In the genomic region with DNA sequence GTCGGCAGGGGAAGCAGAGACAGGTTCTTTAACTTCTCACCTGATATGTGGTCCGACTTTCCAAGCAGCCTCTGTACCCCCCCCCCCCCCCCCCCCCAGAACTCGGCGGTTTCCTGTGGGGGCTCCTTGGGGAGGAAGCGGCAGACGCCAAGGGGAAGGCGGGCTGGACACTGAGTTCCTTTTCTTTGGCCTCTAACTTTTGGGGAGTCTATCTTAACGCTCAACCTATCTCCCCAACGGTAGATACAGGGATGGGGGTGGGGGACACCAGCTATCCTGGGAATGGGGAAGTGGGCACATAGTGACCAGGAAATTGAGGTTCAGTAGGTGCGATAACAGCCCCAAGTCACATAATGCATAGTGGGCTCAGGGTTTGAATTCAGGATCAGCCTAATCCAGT, we compare ENCODE assay signal across 9 mouse cellular contexts. TPM values are rescaled to one million over a fixed set of nuclear protein-coding genes. Genes with fewer than 3 reads are reported as not detected.
DNase-seq lines count a peak whose midpoint lies in the region; ATAC-seq lines count a peak whose summit lies in the region.
"Had no signal": no experiment of that assay in that cellular context is flagged by ENCODE, and none has a peak within 500 bp of the region (broad histone marks: within the 10 kb centered on the region; RNA-seq: fewer than 3 reads in every experiment).

No protein-coding gene starts in this region.

- H3K36me3 ChIP-seq in heart, embryonic 16.5 days (ENCODE audit: control insufficient read depth, insufficient read depth) = no peaks in the 10 kb centered on the region
- no peaks in the 10 kb centered on the region for H3K36me3 ChIP-seq in hindbrain, embryonic 14.5 days (replicated peaks; ENCODE audit: control insufficient read depth, insufficient read depth)
- no peaks in the 10 kb centered on the region for H3K36me3 ChIP-seq in midbrain, embryonic 12.5 days
- H3K36me3 ChIP-seq: G1E had no signal

- H3K4me3 ChIP-seq in heart, embryonic 16.5 days (ENCODE audit: low read length) = peak overlapping the region; percentile 62
- H3K4me3 ChIP-seq in hindbrain, embryonic 14.5 days (replicated peaks; ENCODE audit: low read length) = peak overlapping the region; percentile 28
- peak overlapping the region; percentile 39 for H3K4me3 ChIP-seq in midbrain, embryonic 12.5 days

- intact Hi-C loops in heart, postnatal 25 days (cut with DNase I) = no loop called here

- H3K27me3 ChIP-seq in heart, embryonic 16.5 days (ENCODE audit: control insufficient read depth, insufficient read depth, low read length) = peaks cover 3% of the 10 kb centered on the region; the same call in 1 of the 2 replicates
- 0 out of 2 replicates have a peak, but pooled peaks cover 11% of the 10 kb centered on the region for H3K27me3 ChIP-seq in hindbrain, embryonic 14.5 days (ENCODE audit: control insufficient read depth, insufficient read depth, low read length)
- H3K27me3 ChIP-seq in midbrain, embryonic 12.5 days = peaks cover 39% of the 10 kb centered on the region

- no peaks in the 10 kb centered on the region for H3K9me3 ChIP-seq in heart, embryonic 16.5 days (replicated peaks; ENCODE audit: control insufficient read depth, low read length)
- H3K9me3 ChIP-seq in hindbrain, embryonic 14.5 days (ENCODE audit: control insufficient read depth, low read length) = no peaks in the 10 kb centered on the region
- H3K9me3 ChIP-seq in midbrain, embryonic 12.5 days = no peaks in the 10 kb centered on the region
- H3K9me3 ChIP-seq: G1E had no signal

- H3K27ac ChIP-seq in heart, embryonic 16.5 days (ENCODE audit: low read length) = no peak overlapping the region; the same call in 1 of the 2 replicates
- no peak overlapping the region for H3K27ac ChIP-seq in hindbrain, embryonic 14.5 days
- H3K27ac ChIP-seq in midbrain, embryonic 12.5 days (replicated peaks) = no peak overlapping the region

- ATAC-seq in heart, embryonic 16.5 days (replicated peaks; ENCODE audit: extremely low read depth, insufficient read depth, low FRiP score) = no peak
- ATAC-seq in hindbrain, embryonic 14.5 days (ENCODE audit: low FRiP score) = no peak
- ATAC-seq in midbrain, embryonic 12.5 days (ENCODE audit: low FRiP score, low read depth) = no peak
- ATAC-seq in erythroid progenitor cell, adult 5-6 weeks (replicated peaks; ENCODE audit: low FRiP score, poor library complexity, severe bottlenecking) = no peak

- no peak for DNase-seq in heart, postnatal 25 days (ENCODE audit: low spot score)
- DNase-seq in NIH3T3 (ENCODE audit: low read depth) = peak; percentile 53
- DNase-seq in hindbrain, embryonic 14.5 days (ENCODE audit: low spot score) = no peak
- no peak for DNase-seq in cerebellum, adult 11 months
- no peak for DNase-seq in spleen, postnatal 36 days (ENCODE audit: low spot score in 2 of 2)

- H3K4me1 ChIP-seq in heart, embryonic 16.5 days (ENCODE audit: control insufficient read depth, insufficient read depth, low read length) = peaks cover 26% of the 10 kb centered on the region
- no peaks in the 10 kb centered on the region for H3K4me1 ChIP-seq in hindbrain, embryonic 14.5 days (replicated peaks; ENCODE audit: control insufficient read depth, insufficient read depth, low read length)
- peaks cover 7% of the 10 kb centered on the region for H3K4me1 ChIP-seq in midbrain, embryonic 12.5 days

- H3K4me2 ChIP-seq in heart, embryonic 16.5 days (ENCODE audit: low read depth, low read length) = peak overlapping the region; percentile 96
- peak overlapping the region; percentile 51 for H3K4me2 ChIP-seq in hindbrain, embryonic 14.5 days (replicated peaks)
- peak overlapping the region; percentile 65 for H3K4me2 ChIP-seq in midbrain, embryonic 12.5 days (replicated peaks)

- WGBS in heart, embryonic 16.5 days = 14% methylated on average over 9 of the region's 10 CpGs
- 53% methylated on average over 8 of the region's 10 CpGs for WGBS in hindbrain, embryonic 14.5 days
- 39% methylated on average over 9 of the region's 10 CpGs for WGBS in midbrain, embryonic 12.5 days

- peak overlapping the region; percentile 77 for H3K9ac ChIP-seq in heart, embryonic 16.5 days (ENCODE audit: low read length)
- peak overlapping the region; percentile 30 for H3K9ac ChIP-seq in hindbrain, embryonic 14.5 days
- 0 out of 2 replicates have a peak overlapping the region, but pooled peaks have one; percentile 49 for H3K9ac ChIP-seq in midbrain, embryonic 12.5 days (replicated peaks)

RNA-seq across cellular contexts. Expression of gene Ptgs1, which starts 0.7 kb away (rescaled TPM):
- 21.9 and 26.2 TPM in 2 replicates for polyA plus RNA-seq in heart, embryonic 16.5 days (2015; fragmentation: Nextera tagmentation; extraction: Ambion mirVana)
- 10 to 100 TPM; 16.4 to 16.8 TPM for total RNA-seq in heart, postnatal 25 days (2021)
- polyA plus RNA-seq in hindbrain, embryonic 14.5 days (2014; fragmentation: Nextera tagmentation; extraction: Ambion mirVana) = 6.5 and 7.6 TPM in 2 replicates
- 3.9 and 4.4 TPM in 2 replicates for polyA plus RNA-seq in midbrain, embryonic 12.5 days (2016; fragmentation: Nextera tagmentation; extraction: Ambion mirVana)
- total RNA-seq in erythroid progenitor cell, adult 5-6 weeks (2015; ENCODE audit: low replicate concordance) = 17.7 and 18.4 TPM in 2 replicates
- total RNA-seq in erythroid progenitor cell, adult 5-6 weeks (2017; ENCODE audit: low replicate concordance) = 3.6 and 5.4 TPM in 2 replicates
